Mouse (Mus musculus) brain, adult 2 months (tissue): ENCODE results near the gene Rpl5.

Experiments used
- DNase-seq: peaks from one replicate; pipeline ENCODE4 v3.0.0; 2011; ENCODE audit warnings: low read depth, low spot score

Gene Rpl5

GRCm38 (mm10) chr5:107900206-107901013 is at the start of gene Rpl5:
Rpl5 (plus strand) TSS chr5:107900502.
- DNase-seq = peak; percentile 99

- DNase-seq = peak; percentile 34
Measured at GRCm38 (mm10) chr5:107853807-107854206, 46.5 kb upstream of the Rpl5 start.

- no peak for DNase-seq
Measured at GRCm38 (mm10) chr5:107854556-107854955, 45.7 kb upstream of the Rpl5 start.

- DNase-seq = no peak
Measured at GRCm38 (mm10) chr5:107855546-107855945, 44.8 kb upstream of the Rpl5 start.

GRCm38 (mm10) chr5:107858963-107859362 is 41.3 kb upstream of the Rpl5 start:
- DNase-seq = no peak

GRCm38 (mm10) chr5:107863971-107864370 is 36.3 kb upstream of the Rpl5 start:
- DNase-seq = no peak

GRCm38 (mm10) chr5:107866127-107867126 is 33.9 kb upstream of the Rpl5 start:
- no peak for DNase-seq

GRCm38 (mm10) chr5:107867970-107868904 is 32.1 kb upstream of the Rpl5 start:
- DNase-seq = peak; percentile 70

- DNase-seq = peak; percentile 95
Measured at GRCm38 (mm10) chr5:107868905-107869424, 31.3 kb upstream of the Rpl5 start.

GRCm38 (mm10) chr5:107869701-107870100 is 30.6 kb upstream of the Rpl5 start:
- no peak for DNase-seq

- no peak for DNase-seq
Measured at GRCm38 (mm10) chr5:107873330-107873729, 27.0 kb upstream of the Rpl5 start.

- peak; percentile 65 for DNase-seq
Measured at GRCm38 (mm10) chr5:107873886-107874302, 26.4 kb upstream of the Rpl5 start.

- DNase-seq = peak; percentile 59
Measured at GRCm38 (mm10) chr5:107874561-107875260, 25.6 kb upstream of the Rpl5 start, which contains the start of gene Evi5. Evi5 (minus strand) TSS chr5:107875107.

GRCm38 (mm10) chr5:107875261-107875611 is 25.1 kb upstream of the Rpl5 start:
- DNase-seq = no peak

GRCm38 (mm10) chr5:107877053-107877452 is 23.2 kb upstream of the Rpl5 start:
- DNase-seq = no peak

GRCm38 (mm10) chr5:107880710-107881109 is 19.6 kb upstream of the Rpl5 start:
- DNase-seq = no peak

GRCm38 (mm10) chr5:107889994-107890888 is 10.1 kb upstream of the Rpl5 start:
- DNase-seq = no peak

- DNase-seq = peak; percentile 29
Measured at GRCm38 (mm10) chr5:107891515-107891914, 8.8 kb upstream of the Rpl5 start.

- no peak for DNase-seq
Measured at GRCm38 (mm10) chr5:107894676-107895075, 5.6 kb upstream of the Rpl5 start.
